In the genomic region with DNA sequence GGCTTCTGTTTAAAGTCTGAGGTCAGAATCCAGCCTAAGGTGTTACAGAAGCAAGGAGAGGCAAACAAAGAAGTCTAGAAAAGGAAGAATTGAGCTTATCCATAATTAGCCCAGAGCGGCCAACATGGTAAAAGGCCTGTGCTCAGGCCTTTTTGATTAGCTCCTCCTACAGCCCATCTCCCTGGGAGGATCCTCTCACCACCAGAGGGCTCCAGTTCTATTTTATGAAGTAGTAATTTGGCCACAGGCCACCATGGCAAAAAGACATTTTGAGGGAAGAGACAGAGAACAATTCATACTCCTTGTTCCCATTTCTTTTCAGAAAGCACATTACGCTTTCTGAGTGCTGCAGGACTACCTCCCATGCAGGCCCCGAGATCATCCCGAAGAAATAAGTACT, we compare ENCODE assay signal across 9 mouse cellular contexts. TPM values are rescaled to one million over a fixed set of nuclear protein-coding genes. Genes with fewer than 3 reads are reported as not detected.
DNase-seq lines count a peak whose midpoint lies in the region; ATAC-seq lines count a peak whose summit lies in the region.
"Had no signal": no experiment of that assay in that cellular context is flagged by ENCODE, and none has a peak within 500 bp of the region (broad histone marks: within the 10 kb centered on the region; RNA-seq: fewer than 3 reads in every experiment).

No protein-coding gene starts in this region.

- no peaks in the 10 kb centered on the region for H3K4me1 ChIP-seq in intestine, embryonic 14.5 days (replicated peaks; ENCODE audit: control insufficient read depth, insufficient read depth, low read length)
- H3K4me1 ChIP-seq in intestine, embryonic 16.5 days (ENCODE audit: control insufficient read depth, insufficient read depth, low read length) = no peaks in the 10 kb centered on the region
- H3K4me1 ChIP-seq: liver, embryonic 15.5 days had no signal

- H3K27me3 ChIP-seq in intestine, embryonic 14.5 days (replicated peaks; ENCODE audit: control insufficient read depth, insufficient read depth, low read length) = no peaks in the 10 kb centered on the region
- H3K27me3 ChIP-seq in intestine, embryonic 16.5 days (replicated peaks; ENCODE audit: control insufficient read depth, insufficient read depth, low read length) = no peaks in the 10 kb centered on the region
- H3K27me3 ChIP-seq: liver, embryonic 15.5 days had no signal

- no peak overlapping the region for H3K27ac ChIP-seq in intestine, embryonic 14.5 days (ENCODE audit: low read depth)
- no peak overlapping the region for H3K27ac ChIP-seq in intestine, embryonic 16.5 days (ENCODE audit: low read length)
- H3K27ac ChIP-seq: liver, embryonic 15.5 days had no signal

- H3K9ac ChIP-seq in intestine, embryonic 14.5 days (ENCODE audit: low read length) = no peak overlapping the region
- H3K9ac ChIP-seq in intestine, embryonic 16.5 days (ENCODE audit: low read depth, low read length) = no peak overlapping the region
- H3K9ac ChIP-seq: liver, embryonic 15.5 days had no signal

- no peak overlapping the region for H3K4me2 ChIP-seq in intestine, embryonic 14.5 days (ENCODE audit: low read length)
- H3K4me2 ChIP-seq in intestine, embryonic 16.5 days (ENCODE audit: low read depth, low read length) = no peak overlapping the region
- H3K4me2 ChIP-seq: liver, embryonic 15.5 days had no signal

- no peak for ATAC-seq in intestine, embryonic 14.5 days (replicated peaks; ENCODE audit: low FRiP score, low TSS enrichment, low read depth)
- ATAC-seq in intestine, embryonic 16.5 days = no peak

- no peak overlapping the region for H3K4me3 ChIP-seq in intestine, embryonic 14.5 days (ENCODE audit: low read depth, low read length)
- no peak overlapping the region for H3K4me3 ChIP-seq in intestine, embryonic 16.5 days (ENCODE audit: low read length)
- H3K4me3 ChIP-seq: liver, embryonic 15.5 days had no signal

- DNase-seq in intestine, embryonic 14.5 days (ENCODE audit: low spot score) = peak; percentile 57
- DNase-seq in WW6 (ENCODE audit: low read depth, low spot score) = peak; percentile 9
- DNase-seq in cerebellum, postnatal 36 days = peak; percentile 43 to 54
- DNase-seq in gastrocnemius, postnatal 14 days = peak; percentile 72
- DNase-seq in kidney, postnatal 4 days = peak; percentile 78 to 82
- peak; percentile 74 for DNase-seq in lung, postnatal 14 days
- DNase-seq in right cerebral cortex, postnatal 25 days = peak; percentile 35

- no peaks in the 10 kb centered on the region for H3K9me3 ChIP-seq in intestine, embryonic 14.5 days (ENCODE audit: control insufficient read depth, low read length)
- H3K9me3 ChIP-seq in intestine, embryonic 16.5 days (ENCODE audit: control insufficient read depth, low read length) = no peaks in the 10 kb centered on the region
- H3K9me3 ChIP-seq: liver, embryonic 15.5 days had no signal

- intact Hi-C loops in gastrocnemius, postnatal 14 days (cut with DNase I; ENCODE audit: low total_unique reads) = loop anchor here (5.0 kb wide), 1 partner anchor 330 kb away; no protein-coding TSS in a partner anchor

- H3K36me3 ChIP-seq in intestine, embryonic 14.5 days (ENCODE audit: control insufficient read depth, insufficient read depth, low read length) = 0 out of 2 replicates have a peak, but pooled peaks cover 4% of the 10 kb centered on the region
- 0 out of 2 replicates have a peak, but pooled peaks cover 2% of the 10 kb centered on the region for H3K36me3 ChIP-seq in intestine, embryonic 16.5 days (ENCODE audit: control insufficient read depth, insufficient read depth, low read length)
- H3K36me3 ChIP-seq: liver, embryonic 15.5 days had no signal

- WGBS in intestine, embryonic 14.5 days = 78% methylated on average over 4 of the region's 4 CpGs
- 79% methylated on average over 4 of the region's 4 CpGs for WGBS in intestine, embryonic 16.5 days

RNA-seq across cellular contexts. Expression of gene Mthfd2l, which starts 46.3 kb away (rescaled TPM):
- polyA plus RNA-seq in intestine, embryonic 14.5 days (2014; fragmentation: Nextera tagmentation; extraction: Ambion mirVana) = 46.8 and 49.7 TPM in 2 replicates
- 31.1 and 33.1 TPM in 2 replicates for polyA plus RNA-seq in intestine, embryonic 16.5 days (2015; fragmentation: Nextera tagmentation; extraction: Ambion mirVana)
- total RNA-seq in gastrocnemius, postnatal 14 days (2021) = 10 to 100 TPM in 1 of 2 experiments, 1 to 10 TPM in 1; 8.2 to 10.1 TPM

RNA-seq across cellular contexts. Expression of gene Epgn, which starts 50.0 kb away (rescaled TPM):
- 0.09 TPM in 1 of 2 replicates, not detected in the other for polyA plus RNA-seq in intestine, embryonic 14.5 days (2014; fragmentation: Nextera tagmentation; extraction: Ambion mirVana)
- 0.10 TPM in 1 of 2 replicates, not detected in the other for polyA plus RNA-seq in intestine, embryonic 16.5 days (2015; fragmentation: Nextera tagmentation; extraction: Ambion mirVana)
- under 1 TPM; 0.27 to 0.41 TPM for total RNA-seq in gastrocnemius, postnatal 14 days (2021)

Comparison
In these comparisons a context has a peak if more than half of its experiments do, and no peak if none do; other contexts are left out.
1. DNase-seq: peak in every context shown above with its lines; median percentile 80 in kidney, postnatal 4 days; 74 in lung, postnatal 14 days; 72 in gastrocnemius, postnatal 14 days; 57 in intestine, embryonic 14.5 days; 48 in cerebellum, postnatal 36 days; 35 in right cerebral cortex, postnatal 25 days; 9 in WW6.